Mouse (Mus musculus) heart, postnatal 0 days (tissue): ENCODE measurements around the gene Taar5. TPM values are rescaled to one million over a fixed set of nuclear protein-coding genes. Genes with fewer than 3 reads are reported as not detected.

Experiments
- ATAC-seq: fragments of 200-750 bp; cut with Nextera tagmentation; 2 replicates; pipeline ENCODE4 v1.8.0; 2017; ENCODE audit warnings: low read depth, moderate number of reproducible peaks, moderate library complexity; ENCODE audit not compliant: insufficient read depth
- DNase-seq: peaks from one replicate; pipeline ENCODE4 v3.0.0-alpha.2; 2016; ENCODE audit warnings: low spot score
- H3K27ac ChIP-seq: fragments of 300-500 bp; sonication (generic); 2 replicates; pipeline ENCODE4 v1.5.1; 2014; ENCODE audit warnings: low read depth, mild to moderate bottlenecking
- H3K27me3 ChIP-seq: fragments of 300-500 bp; sonication (generic); 2 replicates; pipeline ENCODE4 v1.6.1; 2014; ENCODE audit warnings: low read length, mixed read lengths; ENCODE audit not compliant: control insufficient read depth, insufficient read depth
- H3K36me3 ChIP-seq: fragments of 300-500 bp; sonication (generic); replicated peaks from 2 replicates; pipeline ENCODE4 v1.6.1; 2014; ENCODE audit warnings: low read length, mixed read lengths; ENCODE audit not compliant: control insufficient read depth, insufficient read depth
- H3K4me1 ChIP-seq: fragments of 300-500 bp; sonication (generic); 2 replicates; pipeline ENCODE4 v1.6.1; 2014; ENCODE audit warnings: antibody characterized with exemption; ENCODE audit not compliant: control insufficient read depth, insufficient read depth
- H3K4me2 ChIP-seq: fragments of 300-500 bp; sonication (generic); 2 replicates; pipeline ENCODE4 v1.6.1; 2014; ENCODE audit warnings: low read depth, mild to moderate bottlenecking, low read length, moderate library complexity
- H3K4me3 ChIP-seq: fragments of 300-500 bp; sonication (generic); 2 replicates; pipeline ENCODE4 v1.5.1; 2014; ENCODE audit warnings: low read depth, low read length
- H3K9ac ChIP-seq: fragments of 300-500 bp; sonication (generic); replicated peaks from 2 replicates; pipeline ENCODE4 v1.6.1; 2014; ENCODE audit warnings: low read depth, low read length, mixed read lengths
- H3K9me3 ChIP-seq: fragments of 300-500 bp; sonication (generic); replicated peaks from 2 replicates; pipeline ENCODE4 v1.6.1; 2016; ENCODE audit warnings: low read length; ENCODE audit not compliant: control insufficient read depth
- CTCF ChIP-seq: IDR thresholded peaks from 2 replicates; pipeline ENCODE4 v1.5.1; 2016; ENCODE audit warnings: antibody characterized with exemption, control low read depth, low read depth
- EP300 ChIP-seq: IDR thresholded peaks from 2 replicates; pipeline ENCODE4 v1.6.1; 2016; ENCODE audit warnings: antibody characterized with exemption, low read depth
- WGBS: fragments of 180-500 bp; shearing (Covaris S2); extraction: QIAGEN DNeasy Blood & Tissue Kit; methylation state at CpG from one replicate; pipeline ENCODE4 v1.1.7; 2014; 5-methylcytosine and 5-hydroxymethylcytosine counted together
- polyA plus RNA-seq: library from polyadenylated mRNA; unstranded; fragments of >200 nt; fragmentation: Nextera tagmentation; extraction: Ambion mirVana; gene quantifications from 2 replicates; pipeline ENCODE4 v1.2.1, GENCODE M21; 2015
- total RNA-seq: library from RNA; depleted of rRNA; stranded (reverse); fragments of >200 nt; gene quantifications from 2 replicates; pipeline ENCODE4 v1.2.3, GENCODE M21; 2014; ENCODE audit warnings: low replicate concordance

Gene Taar5
- total and polyA plus RNA-seq, 2 experiments from 2014 or later: not detected

DNA sequence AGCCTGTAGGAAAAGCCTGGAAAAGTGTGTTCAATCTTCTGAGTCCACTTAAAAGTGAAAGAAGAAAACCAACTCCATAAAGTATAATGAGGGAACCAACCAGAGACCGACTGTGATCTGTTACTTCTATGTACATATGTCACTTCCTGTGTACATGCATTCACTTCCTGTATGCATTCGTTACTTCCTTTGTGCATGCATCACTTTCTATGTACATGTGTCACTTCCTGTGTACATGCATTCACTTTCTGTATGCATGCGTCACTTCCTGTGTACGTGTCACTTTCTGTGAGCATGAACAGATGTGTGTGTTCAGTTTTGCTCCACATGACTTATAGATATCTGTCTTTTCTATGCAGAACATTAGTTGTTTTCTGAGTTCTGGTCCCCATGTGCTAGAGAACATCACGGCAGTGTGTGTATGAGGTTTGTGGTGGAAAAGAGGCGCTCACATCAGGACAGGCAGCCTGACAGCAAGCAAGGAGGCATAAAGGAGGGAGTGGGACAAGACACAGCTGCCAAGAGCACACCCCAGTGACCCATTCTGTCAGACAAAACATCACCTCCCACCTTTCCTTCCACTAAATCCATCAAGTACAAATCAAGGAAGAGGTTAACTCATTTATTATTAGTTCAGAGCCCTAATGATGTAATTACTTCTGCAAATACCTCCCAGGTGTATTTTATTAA, 5.4 kb upstream of the Taar5 start:
- no peak overlapping the region for H3K4me2 ChIP-seq
- no peaks in the 10 kb centered on the region for H3K27me3 ChIP-seq
- no peak for DNase-seq
- no peaks in the 10 kb centered on the region for H3K4me1 ChIP-seq
- TF ChIP-seq EP300: no peak
- TF ChIP-seq CTCF: no peak
- 75% methylated on average over 6 of the region's 6 CpGs for WGBS
- H3K4me3 ChIP-seq: no peak overlapping the region
- ATAC-seq: no peak
- H3K9me3 ChIP-seq: 0 out of 2 replicates have a peak, but pooled peaks cover 3% of the 10 kb centered on the region
- H3K9ac ChIP-seq: no peak overlapping the region
- H3K27ac ChIP-seq: no peak overlapping the region
- H3K36me3 ChIP-seq: no peaks in the 10 kb centered on the region

DNA sequence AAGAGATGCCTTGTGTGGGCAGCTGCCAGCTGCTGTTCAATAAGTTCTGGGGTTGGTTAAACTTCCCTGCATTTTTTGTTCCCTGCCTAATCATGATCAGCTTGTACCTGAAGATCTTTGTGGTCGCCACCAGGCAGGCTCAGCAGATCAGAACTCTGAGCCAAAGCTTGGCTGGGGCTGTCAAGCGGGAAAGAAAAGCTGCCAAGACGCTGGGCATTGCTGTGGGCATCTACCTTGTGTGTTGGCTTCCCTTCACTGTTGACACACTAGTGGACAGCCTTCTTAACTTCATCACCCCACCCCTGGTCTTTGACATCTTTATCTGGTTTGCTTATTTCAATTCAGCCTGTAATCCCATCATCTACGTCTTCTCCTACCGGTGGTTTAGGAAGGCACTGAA, 750 bp downstream of the Taar5 start:
- no peaks in the 10 kb centered on the region for H3K4me1 ChIP-seq

DNA sequence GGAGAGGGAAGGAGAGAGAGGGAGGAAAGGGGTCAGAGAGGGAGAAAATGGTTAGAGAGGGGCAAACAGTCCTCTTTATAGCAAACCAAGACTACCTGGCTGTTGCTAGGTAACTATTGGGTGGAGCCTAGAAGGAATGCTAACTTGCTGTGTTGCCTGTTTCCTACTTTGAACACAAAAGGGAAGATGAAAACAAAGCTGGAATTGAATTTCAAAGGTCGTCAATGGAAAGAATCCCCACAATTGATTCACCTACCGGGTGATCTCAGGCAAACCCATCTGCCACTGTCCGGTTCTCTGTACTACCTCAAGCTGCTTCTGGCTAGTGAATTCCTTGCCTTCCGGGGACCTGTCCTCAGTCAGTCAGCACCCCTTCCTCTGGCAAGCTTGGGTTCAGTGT, 7.5 kb downstream of the Taar5 start:
- Histone ChIP-seq H3K27me3 (no peaks in the 10 kb centered on the region), H3K4me1 (no peaks in the 10 kb centered on the region), H3K9ac (no peak overlapping the region), H3K27ac (no peak overlapping the region), H3K4me2 (no peak overlapping the region), H3K36me3 (no peaks in the 10 kb centered on the region), H3K9me3 (no peaks in the 10 kb centered on the region), H3K4me3 (no peak overlapping the region)
- 48% methylated on average over 4 of the region's 4 CpGs for WGBS
- TF ChIP-seq CTCF (no peak), EP300 (no peak)
- ATAC-seq: no peak
- no peak for DNase-seq

More for the DNA sequence above, 750 bp downstream of the Taar5 start:
- H3K36me3 ChIP-seq: no peaks in the 10 kb centered on the region
- no peak overlapping the region for H3K27ac ChIP-seq
- H3K9ac ChIP-seq: no peak overlapping the region
- TF ChIP-seq CTCF (no peak), EP300 (no peak)
- H3K4me2 ChIP-seq: no peak overlapping the region
- no peak for DNase-seq
- H3K9me3 ChIP-seq: no peaks in the 10 kb centered on the region
- no peak for ATAC-seq
- no peak overlapping the region for H3K4me3 ChIP-seq
- 72% methylated on average over 5 of the region's 5 CpGs for WGBS
- H3K27me3 ChIP-seq: no peaks in the 10 kb centered on the region

DNA sequence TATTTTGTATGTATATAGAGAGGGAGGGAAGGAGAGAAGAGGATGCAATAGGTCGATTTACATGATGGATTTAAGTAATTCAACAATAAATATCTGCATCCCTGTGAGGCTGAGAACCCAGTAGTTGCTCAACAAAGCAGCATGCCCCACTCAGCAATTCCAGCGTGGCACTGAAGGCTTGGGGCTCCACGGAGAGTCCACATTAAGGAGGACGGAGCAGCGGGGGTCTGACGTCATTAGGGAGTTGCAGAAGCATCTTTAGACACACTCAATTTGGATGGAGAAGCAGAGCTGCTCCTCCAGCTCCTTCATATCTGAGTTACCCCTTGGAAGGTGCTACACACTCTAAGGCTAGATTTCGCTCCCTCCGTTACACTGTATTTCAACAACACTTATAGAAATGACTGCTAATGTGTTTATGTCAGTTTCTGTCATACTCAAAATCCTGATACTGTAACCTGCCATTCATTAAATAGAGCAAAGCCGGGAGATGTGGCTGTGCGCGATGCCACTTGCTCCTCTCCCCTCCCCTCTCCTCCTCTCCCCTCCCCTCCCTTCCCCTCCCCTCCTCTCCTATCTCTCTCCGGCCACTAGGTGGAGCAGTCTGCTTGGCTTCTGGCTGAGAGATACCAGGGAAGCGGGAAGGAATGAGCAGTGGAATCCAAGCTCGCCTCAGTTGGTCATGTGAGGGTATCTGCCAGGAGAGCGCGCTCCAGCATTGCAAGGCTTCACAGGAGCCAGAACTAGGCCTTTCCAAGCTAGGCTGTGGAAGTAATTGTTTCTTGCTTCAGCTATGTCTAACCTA, 8.6 kb downstream of the Taar5 start:
- TF ChIP-seq EP300: no peak
- peak; percentile 99 for TF ChIP-seq CTCF
- Histone ChIP-seq H3K9me3 (no peaks in the 10 kb centered on the region), H3K27me3 (no peaks in the 10 kb centered on the region), H3K9ac (no peak overlapping the region), H3K4me3 (no peak overlapping the region), H3K27ac (no peak overlapping the region), H3K4me1 (no peaks in the 10 kb centered on the region), H3K4me2 (no peak overlapping the region), H3K36me3 (no peaks in the 10 kb centered on the region)
- WGBS: 41% methylated on average over 16 of the region's 16 CpGs
- ATAC-seq: peak; percentile 76
- peak; percentile 83 for DNase-seq

DNA sequence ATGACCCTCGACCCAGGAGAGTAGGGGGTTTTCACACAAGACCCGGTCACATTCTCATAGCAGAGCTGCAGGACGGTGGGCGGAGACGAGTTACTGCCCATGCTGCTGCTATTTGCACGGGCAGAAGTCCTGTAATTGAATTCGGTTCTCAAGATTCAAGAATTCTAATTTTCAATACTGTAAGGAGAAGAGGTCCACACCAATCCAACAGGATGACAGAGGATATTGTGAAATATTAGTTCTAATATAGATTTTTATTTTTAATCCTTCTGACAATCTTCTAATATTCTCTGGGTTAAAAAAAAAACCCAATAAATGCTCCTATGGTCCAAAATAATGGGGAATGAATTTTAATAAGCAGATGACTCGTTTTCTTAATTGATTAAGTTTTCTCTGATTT, 15.0 kb downstream of the Taar5 start, which contains the start of gene Taar6:
Taar6 (minus strand) TSS at position 101 of the 400 bp plus-strand sequence.
- 67% methylated on average over 8 of the region's 8 CpGs for WGBS
- TF ChIP-seq CTCF (no peak), EP300 (no peak)
- Histone ChIP-seq H3K36me3 (no peaks in the 10 kb centered on the region), H3K27me3 (no peaks in the 10 kb centered on the region), H3K4me3 (no peak within 1 kb of the TSS), H3K4me2 (no peak within 1 kb of the TSS), H3K9me3 (no peaks in the 10 kb centered on the region), H3K4me1 (no peaks in the 10 kb centered on the region), H3K9ac (no peak within 1 kb of the TSS), H3K27ac (no peak within 1 kb of the TSS)
- DNase-seq (no peak), ATAC-seq (no peak)
